Mouse (Mus musculus): ENCODE measurements at regions not wholly inside any gene's neighbourhood (a gene's known extent, or its start where the extent isn't known, plus 50 kb on each side); places are given as distances from the start of the nearest gene placed in this dataset.

DNA sequence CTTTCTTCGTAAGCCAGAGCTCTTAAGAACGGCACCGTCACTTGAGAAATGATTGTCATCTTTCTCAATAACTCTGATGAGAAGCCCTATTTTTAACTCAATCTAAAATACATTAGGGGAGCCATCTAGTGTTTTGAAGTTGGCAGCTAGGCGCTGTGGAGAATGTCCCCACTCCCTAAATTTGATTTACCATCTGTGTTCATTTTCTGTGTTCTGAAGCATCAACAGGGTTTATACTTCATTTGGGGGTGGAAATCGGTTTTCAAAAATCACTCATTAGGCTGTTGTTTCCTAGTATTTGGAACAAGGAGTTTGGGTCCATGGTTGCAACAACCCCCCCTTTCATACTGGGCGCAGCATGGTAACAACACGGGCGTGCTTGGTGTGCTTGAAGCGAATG, 97.1 kb upstream of the Ipo5 start:
- TF ChIP-seq CTCF (IDR thresholded peaks at IDR 0.05; ENCODE audit: low read depth) (no peak), EP300 (IDR thresholded peaks at IDR 0.05; ENCODE audit: low read depth) (no peak)

All from liver, embryonic 14.5 days (tissue).